ENCODE assay signal across 8 mouse cellular contexts in genomic region chr9:66592708-66593612, GRCm38 (mm10). TPM values are rescaled to one million over a fixed set of nuclear protein-coding genes. Genes with fewer than 3 reads are reported as not detected.
A peak's percentile ranks its signal among the peaks of the same experiment; 100 is the strongest.
DNase-seq lines count a peak whose midpoint lies in the region; ATAC-seq lines count a peak whose summit lies in the region.

Usp3 (minus strand) TSS chr9:66593142.

- H3K4me1 ChIP-seq in heart, embryonic 13.5 days: peaks cover 64% of the 10 kb centered on the region
- peaks cover 44% of the 10 kb centered on the region for H3K4me1 ChIP-seq in liver, embryonic 12.5 days
- peaks cover 21% of the 10 kb centered on the region for H3K4me1 ChIP-seq in stomach, embryonic 15.5 days

- peak within 1 kb of the TSS; percentile 97 for H3K27ac ChIP-seq in heart, embryonic 13.5 days (replicated peaks)
- peak within 1 kb of the TSS; percentile 89 for H3K27ac ChIP-seq in liver, embryonic 12.5 days
- peak within 1 kb of the TSS; percentile 95 for H3K27ac ChIP-seq in stomach, embryonic 15.5 days

- no peaks in the 10 kb centered on the region for H3K27me3 ChIP-seq in heart, embryonic 13.5 days (replicated peaks)
- 0 out of 2 replicates have a peak, but pooled peaks cover 4% of the 10 kb centered on the region for H3K27me3 ChIP-seq in liver, embryonic 12.5 days (replicated peaks)
- no peaks in the 10 kb centered on the region for H3K27me3 ChIP-seq in stomach, embryonic 15.5 days (replicated peaks)

- H3K4me3 ChIP-seq in heart, embryonic 13.5 days: peak within 1 kb of the TSS; percentile 94
- H3K4me3 ChIP-seq in liver, embryonic 12.5 days: peak within 1 kb of the TSS; percentile 92
- H3K4me3 ChIP-seq in stomach, embryonic 15.5 days (replicated peaks): peak within 1 kb of the TSS; percentile 62

- no peaks in the 10 kb centered on the region for H3K9me3 ChIP-seq in heart, embryonic 13.5 days
- H3K9me3 ChIP-seq in liver, embryonic 12.5 days (replicated peaks): no peaks in the 10 kb centered on the region
- no peaks in the 10 kb centered on the region for H3K9me3 ChIP-seq in stomach, embryonic 15.5 days

- peak within 1 kb of the TSS; percentile 99 for H3K9ac ChIP-seq in heart, embryonic 13.5 days
- H3K9ac ChIP-seq in liver, embryonic 12.5 days: peak within 1 kb of the TSS; percentile 94
- peak within 1 kb of the TSS; percentile 65 for H3K9ac ChIP-seq in stomach, embryonic 15.5 days

- under 1% methylated on average over 73 of the region's 73 CpGs for whole genome bisulfite sequencing in heart, embryonic 13.5 days
- WGBS in liver, embryonic 12.5 days (ENCODE audit: insufficient replicate concordance): under 1% methylated on average over 73 of the region's 73 CpGs
- under 1% methylated on average over 72 of the region's 73 CpGs for WGBS in stomach, embryonic 15.5 days

- peak; percentile 98 for DNase-seq in CD4-positive helper T cell, adult 2 months (ENCODE audit: low read depth, low spot score)
- DNase-seq in brain, embryonic 18.5 days (ENCODE audit: low read depth, low spot score): peak; percentile 87
- peak; percentile 99 for DNase-seq in kidney, postnatal 10 days
- DNase-seq in natural killer cell, adult 2 months (ENCODE audit: low spot score in 2 of 2): peak; percentile 93 to 95

- H3K4me2 ChIP-seq in heart, embryonic 13.5 days: peak within 1 kb of the TSS; percentile 81
- peak within 1 kb of the TSS; percentile 95 for H3K4me2 ChIP-seq in liver, embryonic 12.5 days
- H3K4me2 ChIP-seq in stomach, embryonic 15.5 days: peak within 1 kb of the TSS; percentile 62

- no peaks in the 10 kb centered on the region for H3K36me3 ChIP-seq in heart, embryonic 13.5 days
- no peaks in the 10 kb centered on the region for H3K36me3 ChIP-seq in liver, embryonic 12.5 days
- no peaks in the 10 kb centered on the region for H3K36me3 ChIP-seq in stomach, embryonic 15.5 days

- peak; percentile 90 for ATAC-seq in erythroid progenitor cell, adult 5-6 weeks (replicated peaks; ENCODE audit: low FRiP score, poor library complexity, severe bottlenecking)
- peak; percentile 98 for ATAC-seq in heart, embryonic 13.5 days (ENCODE audit: extremely low read depth, insufficient number of reproducible peaks, low FRiP score, low TSS enrichment)
- peak; percentile 88 for ATAC-seq in liver, embryonic 12.5 days
- ATAC-seq in stomach, embryonic 15.5 days (ENCODE audit: insufficient read depth, low FRiP score, low read depth): peak; percentile 90

RNA-seq across cellular contexts. Expression of gene Usp3, which starts in this region (rescaled TPM):
- total RNA-seq in erythroid progenitor cell, adult 5-6 weeks (2015; ENCODE audit: low replicate concordance): 24.9 and 45.7 TPM in 2 replicates
- 23.5 and 27.4 TPM in 2 replicates for total RNA-seq in erythroid progenitor cell, adult 5-6 weeks (2017; ENCODE audit: low replicate concordance)
- polyA plus RNA-seq in heart, embryonic 13.5 days (2015; fragmentation: Nextera tagmentation; extraction: Ambion mirVana): 39.1 and 41.3 TPM in 2 replicates
- polyA plus RNA-seq in liver, embryonic 12.5 days (2016; fragmentation: Nextera tagmentation; extraction: Ambion mirVana): 20.3 and 21.3 TPM in 2 replicates
- 60.9 and 64.6 TPM in 2 replicates for polyA plus RNA-seq in stomach, embryonic 15.5 days (2015; fragmentation: Nextera tagmentation; extraction: Ambion mirVana)

Comparison
In these comparisons a context has a peak if more than half of its experiments do, and no peak if none do; other contexts are left out.
1. Peak in every context shown above with its lines: DNase-seq, ATAC-seq, H3K4me3 ChIP-seq and H3K27ac ChIP-seq.